Mouse (Mus musculus): ENCODE data around the gene Gal3st2b. TPM values are rescaled to one million over a fixed set of nuclear protein-coding genes. Genes with fewer than 3 reads are reported as not detected.

Gene Gal3st2b
- 0.68 TPM for polyA plus RNA-seq (2014; fragmentation: Illumina TruSeq; extraction: RNeasy Lipid Tissue Mini Kit (QIAGEN cat#74804); ENCODE audit: low read depth, low replicate concordance)

GRCm38 (mm10) chr1:93918011-93918410, at the start of gene Gal3st2b:
Gene Gal3st2b (plus strand): TSS chr1:93918311.

GRCm38 (mm10) chr1:93990209-93990608, 72.1 kb downstream of the Gal3st2b start, which contains the start of gene Gal3st2c:
Gene Gal3st2c (plus strand): TSS chr1:93990509.

Other genes starting within 250 kb of the Gal3st2b start
- gene Bok, start 232.7 kb upstream of the Gal3st2b start, polyA plus RNA-seq (2014; fragmentation: Illumina TruSeq; extraction: RNeasy Lipid Tissue Mini Kit (QIAGEN cat#74804); ENCODE audit: low read depth, low replicate concordance), result 7.0 TPM
- gene Atg4b, start 166.8 kb upstream of the Gal3st2b start, polyA plus RNA-seq (2014; fragmentation: Illumina TruSeq; extraction: RNeasy Lipid Tissue Mini Kit (QIAGEN cat#74804); ENCODE audit: low read depth, low replicate concordance), result 28.9 TPM
- 88.9 TPM for gene Thap4, start 163.4 kb upstream of the Gal3st2b start, polyA plus RNA-seq (2014; fragmentation: Illumina TruSeq; extraction: RNeasy Lipid Tissue Mini Kit (QIAGEN cat#74804); ENCODE audit: low read depth, low replicate concordance)
- 30.9 TPM for gene Dtymk, start 116.4 kb upstream of the Gal3st2b start, polyA plus RNA-seq (2014; fragmentation: Illumina TruSeq; extraction: RNeasy Lipid Tissue Mini Kit (QIAGEN cat#74804); ENCODE audit: low read depth, low replicate concordance)
- gene Ing5, start 114.3 kb upstream of the Gal3st2b start, polyA plus RNA-seq (2014; fragmentation: Illumina TruSeq; extraction: RNeasy Lipid Tissue Mini Kit (QIAGEN cat#74804); ENCODE audit: low read depth, low replicate concordance), result 8.3 TPM
- 39.2 TPM for gene D2hgdh, start 93.4 kb upstream of the Gal3st2b start, polyA plus RNA-seq (2014; fragmentation: Illumina TruSeq; extraction: RNeasy Lipid Tissue Mini Kit (QIAGEN cat#74804); ENCODE audit: low read depth, low replicate concordance)
- gene Gal3st2, start 57.0 kb upstream of the Gal3st2b start, polyA plus RNA-seq (2014; fragmentation: Illumina TruSeq; extraction: RNeasy Lipid Tissue Mini Kit (QIAGEN cat#74804); ENCODE audit: low read depth, low replicate concordance), result 0.39 TPM
- gene Gal3st2c, start 72.2 kb downstream of the Gal3st2b start, polyA plus RNA-seq (2014; fragmentation: Illumina TruSeq; extraction: RNeasy Lipid Tissue Mini Kit (QIAGEN cat#74804); ENCODE audit: low read depth, low replicate concordance), result 2.0 TPM
- gene Neu4, start 102.1 kb downstream of the Gal3st2b start, polyA plus RNA-seq (2014; fragmentation: Illumina TruSeq; extraction: RNeasy Lipid Tissue Mini Kit (QIAGEN cat#74804); ENCODE audit: low read depth, low replicate concordance), result not detected
- not detected for gene Pdcd1, start 134.2 kb downstream of the Gal3st2b start, polyA plus RNA-seq (2014; fragmentation: Illumina TruSeq; extraction: RNeasy Lipid Tissue Mini Kit (QIAGEN cat#74804); ENCODE audit: low read depth, low replicate concordance)